Mouse (Mus musculus) liver, embryonic 16.5 days (tissue): ENCODE measurements at regions not wholly inside any gene's neighbourhood (a gene's known extent, or its start where the extent isn't known, plus 50 kb on each side); places are given as distances from the start of the nearest gene placed in this dataset.

Experiments
- ATAC-seq: fragments of 200-750 bp; cut with Nextera tagmentation; 2 replicates; pipeline ENCODE4 v1.8.0; 2017; ENCODE audit warnings: low read depth, mild to moderate bottlenecking, moderate number of reproducible peaks, moderate library complexity
- H3K27ac ChIP-seq: fragments of 300-500 bp; sonication (generic); 2 replicates; pipeline ENCODE4 v1.5.1; 2014; ENCODE audit warnings: mild to moderate bottlenecking, low read length
- H3K27me3 ChIP-seq: fragments of 300-500 bp; sonication (generic); 2 replicates; pipeline ENCODE4 v1.6.1; 2014; ENCODE audit warnings: low read depth, low read length, mixed read lengths; ENCODE audit not compliant: control insufficient read depth, insufficient read depth
- H3K36me3 ChIP-seq: fragments of 300-500 bp; sonication (generic); 2 replicates; pipeline ENCODE4 v1.6.1; 2014; ENCODE audit warnings: mild to moderate bottlenecking; ENCODE audit not compliant: control insufficient read depth, insufficient read depth
- H3K4me1 ChIP-seq: fragments of 300-500 bp; sonication (generic); 2 replicates; pipeline ENCODE4 v1.6.1; 2014; ENCODE audit warnings: low read depth, low read length, mixed read lengths; ENCODE audit not compliant: control insufficient read depth
- H3K4me2 ChIP-seq: fragments of 300-500 bp; sonication (generic); 2 replicates; pipeline ENCODE4 v1.6.1; 2014; ENCODE audit warnings: low read depth, low read length, mixed read lengths
- H3K4me3 ChIP-seq: fragments of 300-500 bp; sonication (generic); 2 replicates; pipeline ENCODE4 v1.5.1; 2014; ENCODE audit warnings: low read depth, mild to moderate bottlenecking, low read length
- H3K9ac ChIP-seq: fragments of 300-500 bp; sonication (generic); 2 replicates; pipeline ENCODE4 v1.6.1; 2014; ENCODE audit warnings: low read depth, low read length
- H3K9me3 ChIP-seq: fragments of 300-500 bp; sonication (generic); replicated peaks from 2 replicates; pipeline ENCODE4 v1.6.1; 2016; ENCODE audit warnings: low read length; ENCODE audit not compliant: control insufficient read depth
- WGBS: fragments of 180-500 bp; shearing (Covaris S2); extraction: QIAGEN DNeasy Blood & Tissue Kit; methylation state at CpG from one replicate; pipeline ENCODE4 v1.1.7; 2014; ENCODE audit not compliant: insufficient replicate concordance; 5-methylcytosine and 5-hydroxymethylcytosine counted together

DNA sequence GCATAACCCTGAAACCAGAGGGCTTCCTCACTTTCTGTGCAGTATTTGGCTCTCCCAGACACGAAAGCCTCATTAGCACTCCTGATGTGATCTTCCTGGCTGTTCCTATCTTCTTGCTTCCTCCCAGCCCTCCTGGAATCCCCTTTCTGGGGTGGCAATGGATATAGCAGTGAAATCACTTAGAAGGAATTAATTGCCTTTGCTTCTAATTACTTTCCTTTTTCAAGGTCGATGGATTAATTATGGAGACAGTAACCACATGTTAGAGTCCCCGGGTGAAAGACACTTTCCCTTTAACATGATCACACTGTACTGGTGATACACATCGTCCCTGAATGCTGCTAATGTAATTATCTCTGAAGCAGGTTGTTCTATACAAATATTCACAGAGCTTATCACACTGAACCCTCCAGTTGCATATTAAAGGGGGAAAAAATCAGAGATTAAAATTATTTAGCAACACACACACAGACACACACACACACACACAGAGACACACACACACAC is 128.1 kb upstream of the Cox10 start:
- Histone ChIP-seq H3K27ac (no peak overlapping the region), H3K9me3 (no peaks in the 10 kb centered on the region), H3K9ac (no peak overlapping the region), H3K36me3 (no peaks in the 10 kb centered on the region), H3K4me3 (no peak overlapping the region), H3K4me2 (no peak overlapping the region), H3K4me1 (no peaks in the 10 kb centered on the region), H3K27me3 (no peaks in the 10 kb centered on the region)
- no peak for ATAC-seq
- 39% methylated on average over 4 of the region's 4 CpGs for WGBS

DNA sequence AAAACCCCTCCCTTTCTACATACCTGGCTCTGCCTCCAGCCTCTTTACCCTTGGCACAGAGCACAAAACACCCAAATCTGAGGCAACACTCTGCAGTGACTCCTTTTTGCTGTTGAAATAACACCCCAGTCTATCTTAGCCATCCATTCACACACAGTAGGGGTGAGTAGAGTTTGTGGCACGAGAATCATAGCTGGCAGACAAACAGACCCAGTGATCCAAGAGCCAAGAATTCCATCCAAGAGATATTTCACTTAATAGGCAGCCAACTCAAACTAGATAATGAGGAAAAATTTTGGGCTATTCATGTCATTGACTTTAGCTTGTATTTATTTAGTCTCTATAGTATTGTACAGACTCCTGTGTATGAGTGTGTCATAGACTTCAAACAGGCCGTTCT is 126.9 kb upstream of the Cox10 start:
- no peaks in the 10 kb centered on the region for H3K4me1 ChIP-seq
- H3K4me3 ChIP-seq: no peak overlapping the region
- WGBS: 54% methylated on average over 2 of the region's 2 CpGs
- no peaks in the 10 kb centered on the region for H3K27me3 ChIP-seq
- H3K27ac ChIP-seq: no peak overlapping the region
- no peaks in the 10 kb centered on the region for H3K36me3 ChIP-seq
- H3K9me3 ChIP-seq: no peaks in the 10 kb centered on the region
- no peak for ATAC-seq
- H3K9ac ChIP-seq: no peak overlapping the region
- H3K4me2 ChIP-seq: no peak overlapping the region

DNA sequence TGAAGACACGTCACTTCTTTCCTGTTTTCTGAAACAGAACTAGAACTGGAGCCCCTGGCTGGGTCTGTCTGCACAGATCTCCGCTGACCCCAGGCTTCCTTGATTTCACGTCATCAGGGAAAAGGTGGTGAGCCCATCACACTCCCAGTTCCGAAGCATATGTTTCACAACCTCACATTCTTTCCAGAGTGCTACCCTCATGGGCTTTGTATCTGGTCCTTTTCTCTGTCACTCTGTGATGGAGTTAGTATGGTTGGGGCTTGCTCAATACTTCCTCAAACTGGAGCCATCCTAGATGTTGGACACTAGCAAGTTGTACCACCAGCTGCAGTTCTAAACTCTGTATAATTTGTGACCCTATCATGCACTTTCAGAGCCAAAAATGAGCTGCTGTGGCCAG is 125.8 kb upstream of the Cox10 start:
- no peak for ATAC-seq
- no peaks in the 10 kb centered on the region for H3K27me3 ChIP-seq
- 26% methylated on average over 4 of the region's 4 CpGs for WGBS
- H3K4me2 ChIP-seq: no peak overlapping the region
- H3K9me3 ChIP-seq: no peaks in the 10 kb centered on the region
- no peak overlapping the region for H3K4me3 ChIP-seq
- H3K9ac ChIP-seq: no peak overlapping the region
- no peaks in the 10 kb centered on the region for H3K36me3 ChIP-seq
- no peaks in the 10 kb centered on the region for H3K4me1 ChIP-seq
- H3K27ac ChIP-seq: no peak overlapping the region

DNA sequence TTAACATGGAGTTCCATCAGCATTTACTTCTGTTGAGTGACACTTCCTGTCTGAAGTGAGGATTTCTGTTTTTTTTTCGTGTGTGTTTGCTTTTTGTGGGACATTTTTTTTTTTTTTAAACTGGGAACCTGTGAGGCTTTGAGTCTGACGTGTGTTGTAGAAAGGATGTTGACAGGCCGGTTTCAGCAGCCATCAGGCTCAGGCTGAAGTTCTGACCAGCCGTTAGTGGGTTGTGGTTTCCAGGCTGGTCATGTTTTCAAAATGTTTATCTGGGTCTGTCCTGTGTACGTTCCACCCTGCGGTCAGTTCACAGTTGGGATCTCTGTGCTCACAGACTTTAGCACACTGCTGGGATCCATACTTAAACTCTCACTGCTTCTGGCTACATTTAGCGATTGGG is 125.0 kb upstream of the Cox10 start:
- no peak overlapping the region for H3K4me3 ChIP-seq
- H3K9ac ChIP-seq: no peak overlapping the region
- no peaks in the 10 kb centered on the region for H3K36me3 ChIP-seq
- no peaks in the 10 kb centered on the region for H3K27me3 ChIP-seq
- ATAC-seq: no peak
- H3K27ac ChIP-seq: no peak overlapping the region
- H3K4me2 ChIP-seq: no peak overlapping the region
- WGBS: 8% methylated on average over 7 of the region's 7 CpGs
- H3K4me1 ChIP-seq: no peaks in the 10 kb centered on the region
- no peaks in the 10 kb centered on the region for H3K9me3 ChIP-seq

DNA sequence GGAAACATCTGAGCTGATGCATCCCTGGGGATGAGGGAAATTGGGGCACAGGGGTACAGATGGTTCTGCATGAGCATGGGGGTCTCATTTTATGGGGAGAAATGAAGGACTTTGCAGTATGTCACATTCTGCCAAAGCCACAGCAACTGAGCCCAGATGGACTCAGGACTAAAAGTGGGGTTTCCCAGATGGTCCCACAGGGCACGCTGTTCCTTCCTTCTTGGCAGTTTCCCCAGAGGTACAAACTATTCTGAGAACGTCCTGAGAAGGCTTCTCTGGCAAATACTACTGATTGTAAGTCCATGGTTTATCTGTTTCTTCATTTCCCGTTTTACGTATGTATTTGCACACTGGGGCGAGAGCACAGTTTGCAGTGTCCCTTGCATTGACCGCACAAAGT is 121.6 kb upstream of the Cox10 start:
- Histone ChIP-seq H3K4me3 (no peak overlapping the region), H3K27me3 (no peaks in the 10 kb centered on the region), H3K27ac (no peak overlapping the region), H3K9me3 (no peaks in the 10 kb centered on the region), H3K4me2 (no peak overlapping the region), H3K4me1 (no peaks in the 10 kb centered on the region), H3K36me3 (no peaks in the 10 kb centered on the region), H3K9ac (no peak overlapping the region)
- WGBS: 61% methylated on average over 6 of the region's 6 CpGs
- no peak for ATAC-seq

DNA sequence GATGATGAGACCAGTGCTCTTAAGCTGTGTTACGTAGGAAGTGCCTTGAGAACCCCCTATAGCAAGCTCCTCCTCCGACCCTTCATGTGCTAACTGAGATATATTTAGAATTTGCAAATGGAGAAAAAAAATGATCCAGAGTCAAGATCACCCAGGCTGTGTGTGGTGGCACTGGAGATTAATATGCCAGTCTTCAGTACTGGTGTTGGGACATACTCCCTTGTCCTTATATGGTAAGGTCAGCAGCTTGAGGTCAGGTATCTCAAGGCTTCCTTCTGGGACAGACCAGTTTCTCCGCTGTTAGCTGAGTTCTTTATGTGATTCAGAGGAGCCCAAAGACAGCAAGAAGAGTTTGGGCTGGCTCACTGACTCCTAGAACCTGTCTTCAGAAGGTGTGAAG is 116.0 kb upstream of the Cox10 start:
- H3K27ac ChIP-seq: no peak overlapping the region
- 60% methylated on average over 3 of the region's 3 CpGs for WGBS
- H3K36me3 ChIP-seq: no peaks in the 10 kb centered on the region
- H3K4me3 ChIP-seq: no peak overlapping the region
- no peaks in the 10 kb centered on the region for H3K4me1 ChIP-seq
- no peak overlapping the region for H3K9ac ChIP-seq
- H3K9me3 ChIP-seq: no peaks in the 10 kb centered on the region
- no peak overlapping the region for H3K4me2 ChIP-seq
- no peak for ATAC-seq
- no peaks in the 10 kb centered on the region for H3K27me3 ChIP-seq

DNA sequence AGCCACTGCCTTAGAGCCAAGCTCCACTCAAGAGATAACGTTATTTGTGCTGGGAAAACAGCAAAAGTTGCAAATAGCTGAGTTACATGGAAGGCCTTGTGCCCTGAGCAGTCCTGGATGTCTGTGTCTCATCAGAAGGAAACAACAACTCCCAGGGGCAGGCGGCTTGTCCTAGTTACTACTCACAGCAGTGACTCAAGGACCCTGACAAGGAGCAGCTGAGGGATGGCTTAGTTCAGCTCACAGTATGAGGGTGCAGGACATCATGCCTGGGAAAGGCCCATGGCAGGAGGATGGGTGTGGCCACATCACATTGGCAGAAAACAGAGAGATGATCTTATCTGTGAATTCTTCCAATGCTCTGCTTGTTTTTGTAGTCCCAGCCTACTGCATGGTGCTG is 109.4 kb upstream of the Cox10 start:
- no peak overlapping the region for H3K9ac ChIP-seq
- no peaks in the 10 kb centered on the region for H3K9me3 ChIP-seq
- H3K4me2 ChIP-seq: no peak overlapping the region
- no peaks in the 10 kb centered on the region; the same call in 1 of the 2 replicates for H3K4me1 ChIP-seq
- WGBS: 34% methylated on average over 2 of the region's 2 CpGs
- H3K27me3 ChIP-seq: no peaks in the 10 kb centered on the region
- no peak overlapping the region for H3K4me3 ChIP-seq
- no peak for ATAC-seq
- no peak overlapping the region for H3K27ac ChIP-seq
- no peaks in the 10 kb centered on the region for H3K36me3 ChIP-seq

DNA sequence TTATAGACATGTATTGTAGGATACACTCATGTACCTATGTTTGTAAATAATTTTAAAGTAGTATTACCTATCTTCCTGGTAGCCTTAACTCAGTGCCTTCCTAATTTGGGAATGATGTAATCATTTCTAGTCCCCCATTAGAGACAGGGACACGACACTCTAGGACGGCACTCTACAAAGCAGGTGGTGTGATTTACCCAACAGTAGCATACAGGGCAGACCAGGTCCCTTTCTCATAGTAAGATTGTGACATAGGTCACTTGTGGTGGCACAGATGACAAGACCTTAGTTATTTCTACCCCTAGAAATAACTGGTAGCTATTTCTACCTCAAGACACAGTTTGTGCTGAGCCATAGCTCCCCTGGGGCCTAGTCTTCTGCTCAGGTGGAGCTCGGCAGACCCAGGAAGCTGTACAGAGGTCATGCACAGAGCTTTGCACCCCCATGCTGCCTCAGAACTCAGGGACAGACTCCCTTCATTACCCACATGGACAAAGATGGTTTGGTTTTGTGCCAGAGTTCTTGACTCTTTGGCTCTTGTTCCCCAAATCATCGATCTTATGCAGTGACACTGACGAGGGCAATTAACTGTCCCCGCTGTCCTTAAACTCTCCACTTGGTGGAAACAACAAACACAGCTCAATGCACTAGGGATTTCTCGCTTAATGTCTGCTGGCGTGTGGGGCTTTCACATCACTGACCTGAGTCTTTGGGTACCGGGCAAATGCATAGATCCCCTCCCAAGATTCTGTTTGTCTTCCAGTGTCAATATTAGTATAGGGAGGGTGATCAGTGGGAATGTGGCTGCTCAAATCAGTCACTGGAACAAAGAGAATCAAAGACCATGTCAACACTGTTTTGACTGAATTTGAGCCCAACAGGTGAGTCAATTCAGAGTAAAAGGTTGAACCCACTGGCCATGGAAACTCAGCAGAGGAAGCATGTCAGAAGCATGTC is 108.5 kb upstream of the Cox10 start:
- no peaks in the 10 kb centered on the region for H3K27me3 ChIP-seq
- H3K4me3 ChIP-seq: no peak overlapping the region
- no peaks in the 10 kb centered on the region for H3K9me3 ChIP-seq
- no peaks in the 10 kb centered on the region for H3K36me3 ChIP-seq
- no peaks in the 10 kb centered on the region; the same call in 1 of the 2 replicates for H3K4me1 ChIP-seq
- H3K27ac ChIP-seq: no peak overlapping the region
- no peak overlapping the region for H3K4me2 ChIP-seq
- ATAC-seq: peak; percentile 77
- no peak overlapping the region for H3K9ac ChIP-seq
- 52% methylated on average over 9 of the region's 9 CpGs for WGBS

DNA sequence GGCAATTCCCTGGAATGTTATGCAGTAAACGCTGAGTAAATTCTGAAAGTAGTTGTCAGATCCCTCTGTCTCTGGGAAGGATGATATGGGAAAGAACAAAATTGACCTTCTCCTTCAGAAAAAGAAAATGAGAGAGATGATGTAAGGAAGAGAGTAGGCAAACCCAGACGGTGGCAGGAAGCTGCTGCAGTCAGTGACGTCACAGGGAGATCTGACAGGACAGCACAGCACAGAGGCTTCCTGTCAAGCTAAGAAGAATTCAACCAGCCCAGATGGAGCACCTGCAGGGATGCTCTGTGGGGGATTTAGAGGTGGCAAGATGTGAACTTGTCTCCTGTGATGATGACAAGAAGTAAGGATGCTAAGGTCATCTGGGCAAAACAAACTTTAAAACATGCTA is 107.7 kb upstream of the Cox10 start:
- WGBS: 28% methylated on average over 3 of the region's 3 CpGs
- Histone ChIP-seq H3K27ac (no peak overlapping the region), H3K4me3 (no peak overlapping the region), H3K4me1 (no peaks in the 10 kb centered on the region; the same call in 1 of the 2 replicates), H3K9me3 (no peaks in the 10 kb centered on the region), H3K9ac (no peak overlapping the region), H3K4me2 (no peak overlapping the region), H3K27me3 (no peaks in the 10 kb centered on the region), H3K36me3 (no peaks in the 10 kb centered on the region)
- no peak for ATAC-seq
